Mouse (Mus musculus): Measurements from ENCODE around the gene Pfkfb3.

DNA sequence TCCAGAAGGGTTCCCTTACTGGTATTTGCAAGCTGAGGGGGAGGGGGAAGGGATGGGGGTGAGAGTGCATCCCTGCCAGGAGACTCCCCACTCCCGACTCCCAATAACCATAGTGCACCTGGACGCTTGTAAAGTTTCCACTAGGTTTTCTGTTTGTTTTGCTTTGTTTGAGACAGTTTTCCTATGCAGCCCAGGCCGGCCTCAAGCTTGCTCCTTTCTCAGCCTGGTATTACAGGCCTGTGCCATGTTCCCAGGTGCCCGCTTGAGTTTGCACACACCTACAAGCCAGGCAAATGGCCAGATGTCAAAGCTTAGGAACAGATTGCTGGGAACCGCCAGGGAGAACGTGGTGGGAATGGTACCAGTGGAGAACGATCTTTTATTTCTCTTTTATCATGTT, 50.1 kb downstream of the Pfkfb3 start:
- TF ChIP-seq POLR2A (IDR thresholded peaks at IDR 0.05; ENCODE audit: low read depth, low read length), result no peak
- TF ChIP-seq CTCF (conservative IDR thresholded peaks at IDR 0.05; ENCODE audit: insufficient read depth, insufficient read length, low read depth, low read length), result no peak
